Mouse (Mus musculus) midbrain, embryonic 13.5 days (tissue): ENCODE results near the gene Fgf12. TPM values are rescaled to one million over a fixed set of nuclear protein-coding genes. Genes with fewer than 3 reads are reported as not detected.

ENCODE experiments used
- ATAC-seq: fragments of 200-750 bp; cut with Nextera tagmentation; 2 replicates; pipeline ENCODE4 v1.8.0; 2017; ENCODE audit warnings: mild to moderate bottlenecking, moderate TSS enrichment, moderate library complexity
- H3K27ac ChIP-seq: fragments of 300-500 bp; sonication (generic); 2 replicates; pipeline ENCODE4 v1.5.1; 2015; ENCODE audit warnings: inconsistent platforms, mild to moderate bottlenecking, moderate library complexity
- H3K27me3 ChIP-seq: fragments of 300-500 bp; sonication (generic); 2 replicates; pipeline ENCODE4 v1.6.1; 2015; ENCODE audit warnings: mild to moderate bottlenecking, inconsistent platforms
- H3K36me3 ChIP-seq: fragments of 300-500 bp; sonication (generic); 2 replicates; pipeline ENCODE4 v1.6.1; 2015; ENCODE audit warnings: mild to moderate bottlenecking, inconsistent platforms
- H3K4me1 ChIP-seq: fragments of 300-500 bp; sonication (generic); replicated peaks from 2 replicates; pipeline ENCODE4 v1.6.1; 2015; ENCODE audit warnings: inconsistent platforms
- H3K4me2 ChIP-seq: fragments of 300-500 bp; sonication (generic); replicated peaks from 2 replicates; pipeline ENCODE4 v1.6.1; 2015; ENCODE audit warnings: moderate library complexity, mild to moderate bottlenecking, inconsistent platforms
- H3K4me3 ChIP-seq: fragments of 300-500 bp; sonication (generic); replicated peaks from 2 replicates; pipeline ENCODE4 v1.5.1; 2015; ENCODE audit warnings: mild to moderate bottlenecking, inconsistent platforms
- H3K9ac ChIP-seq: fragments of 300-500 bp; sonication (generic); replicated peaks from 2 replicates; pipeline ENCODE4 v1.6.1; 2015; ENCODE audit warnings: mild to moderate bottlenecking, inconsistent platforms
- H3K9me3 ChIP-seq: fragments of 300-500 bp; sonication (generic); 2 replicates; pipeline ENCODE4 v1.6.1; 2016; ENCODE audit warnings: mild to moderate bottlenecking, inconsistent platforms
- WGBS: fragments of 180-500 bp; shearing (Covaris S2); methylation state at CpG from one replicate; pipeline ENCODE4 v1.1.7; 2015; 5-methylcytosine and 5-hydroxymethylcytosine counted together
- microRNA counts: library from miRNA; unstranded; fragments of <30 nt; microRNA quantifications from one replicate; lab custom pipeline; 2016
- microRNA-seq: library from miRNA; unstranded; fragments of <30 nt; microRNA quantifications from one replicate; pipeline ENCODE4, GENCODE M21; 2016
- polyA plus RNA-seq: library from polyadenylated mRNA; unstranded; fragments of >200 nt; fragmentation: Nextera tagmentation; extraction: Ambion mirVana; gene quantifications from 2 replicates; pipeline ENCODE4 v1.2.1, GENCODE M21; 2015

The Fgf12 gene
- polyA plus RNA-seq, 1 experiment from 2014 or later: 16.8 TPM

- no peak overlapping the region for H3K9ac ChIP-seq
- 87% methylated on average over 3 of the region's 3 CpGs for WGBS
- no peaks in the 10 kb centered on the region for H3K9me3 ChIP-seq
- H3K27ac ChIP-seq: no peak overlapping the region
- no peaks in the 10 kb centered on the region for H3K27me3 ChIP-seq
- H3K4me1 ChIP-seq: peaks cover 4% of the 10 kb centered on the region; the same call in 1 of the 2 replicates
- no peak overlapping the region for H3K4me2 ChIP-seq
- H3K4me3 ChIP-seq: no peak overlapping the region
- no peak for ATAC-seq
- no peaks in the 10 kb centered on the region for H3K36me3 ChIP-seq
Observed at GRCm38 (mm10) chr16:28242867-28243649, 509.8 kb downstream of the Fgf12 start.

DNA sequence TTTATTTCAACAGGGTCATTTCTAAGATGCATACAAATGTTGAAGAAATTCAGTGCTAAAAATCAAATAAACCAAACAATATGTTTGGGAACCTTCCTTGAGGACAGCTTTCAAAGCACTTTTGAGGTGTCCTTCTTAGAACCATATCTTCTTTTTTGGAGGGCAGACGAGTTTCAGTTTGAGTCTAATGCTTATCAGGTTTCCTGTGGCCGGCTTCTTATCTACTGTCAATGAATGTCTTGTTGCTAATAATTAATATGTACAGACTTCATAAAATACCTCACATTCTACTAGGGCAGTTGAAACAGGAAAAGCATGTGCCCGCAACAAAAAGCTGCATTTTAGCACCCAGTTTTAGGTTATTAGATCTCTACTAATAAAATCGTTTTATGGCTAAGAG is 513.5 kb downstream of the Fgf12 start:
- peaks cover 4% of the 10 kb centered on the region; the same call in 1 of the 2 replicates for H3K4me1 ChIP-seq
- no peak overlapping the region for H3K9ac ChIP-seq
- H3K4me3 ChIP-seq: no peak overlapping the region
- H3K36me3 ChIP-seq: no peaks in the 10 kb centered on the region
- WGBS: 83% methylated on average over 4 of the region's 4 CpGs
- no peak overlapping the region for H3K4me2 ChIP-seq
- no peak for ATAC-seq
- no peaks in the 10 kb centered on the region for H3K9me3 ChIP-seq
- no peaks in the 10 kb centered on the region for H3K27me3 ChIP-seq
- H3K27ac ChIP-seq: no peak overlapping the region

- no peaks in the 10 kb centered on the region for H3K36me3 ChIP-seq
- no peak overlapping the region for H3K27ac ChIP-seq
- no peaks in the 10 kb centered on the region for H3K27me3 ChIP-seq
- H3K4me2 ChIP-seq: no peak overlapping the region
- H3K4me1 ChIP-seq: peaks cover 4% of the 10 kb centered on the region; the same call in 1 of the 2 replicates
- no peak for ATAC-seq
- H3K4me3 ChIP-seq: no peak overlapping the region
- WGBS: 54% methylated on average over 13 of the region's 13 CpGs
- no peaks in the 10 kb centered on the region for H3K9me3 ChIP-seq
- no peak overlapping the region for H3K9ac ChIP-seq
Observed at GRCm38 (mm10) chr16:28238019-28238868, 514.6 kb downstream of the Fgf12 start.

DNA sequence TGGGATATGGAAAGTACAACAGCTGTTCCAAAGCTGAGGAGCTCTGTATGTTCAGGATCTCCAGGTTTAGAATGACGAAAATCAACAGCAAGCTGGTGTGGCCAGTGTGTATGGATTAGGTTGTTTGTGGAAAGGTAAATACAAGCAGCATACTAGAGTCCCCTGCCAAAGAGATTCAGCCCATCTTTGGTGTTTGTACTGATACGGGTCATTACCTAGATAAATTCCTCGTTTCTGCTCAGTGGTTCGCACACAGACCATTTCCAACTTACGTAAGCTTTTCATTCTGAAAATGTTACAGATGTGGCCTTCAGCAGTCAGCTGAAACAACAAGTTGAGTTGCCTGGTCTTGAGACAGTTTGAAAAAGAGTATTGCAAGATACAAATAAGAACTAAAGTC is 536.9 kb downstream of the Fgf12 start:
- WGBS: 86% methylated on average over 5 of the region's 5 CpGs
- Histone ChIP-seq H3K36me3 (no peaks in the 10 kb centered on the region), H3K27me3 (no peaks in the 10 kb centered on the region), H3K4me1 (no peaks in the 10 kb centered on the region), H3K4me3 (no peak overlapping the region), H3K4me2 (no peak overlapping the region), H3K9me3 (no peaks in the 10 kb centered on the region), H3K9ac (no peak overlapping the region), H3K27ac (no peak overlapping the region)
- ATAC-seq: no peak

DNA sequence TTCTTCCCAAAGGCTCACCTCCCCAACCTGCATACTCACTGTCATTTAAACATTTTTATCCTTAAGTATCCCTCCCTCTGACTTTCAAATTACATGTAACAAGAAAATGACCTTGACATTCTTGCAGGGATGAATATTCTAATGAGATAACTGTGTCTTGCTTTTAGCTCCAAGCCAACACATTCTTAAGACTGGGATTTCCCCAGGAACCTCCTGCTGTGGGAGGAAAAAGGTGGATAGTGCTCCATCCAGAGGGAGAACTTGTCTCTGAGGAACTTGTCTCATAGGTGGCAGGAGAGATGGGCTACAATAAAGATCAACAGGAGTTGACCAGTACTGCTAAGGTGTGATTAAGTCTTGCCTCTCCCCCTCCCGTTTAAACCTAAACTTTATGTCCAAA is 540.5 kb downstream of the Fgf12 start:
- Histone ChIP-seq H3K9me3 (no peaks in the 10 kb centered on the region), H3K4me2 (no peak overlapping the region), H3K27ac (no peak overlapping the region), H3K9ac (no peak overlapping the region), H3K27me3 (no peaks in the 10 kb centered on the region), H3K4me1 (no peaks in the 10 kb centered on the region), H3K36me3 (no peaks in the 10 kb centered on the region), H3K4me3 (no peak overlapping the region)
- WGBS: 85% methylated on average over 1 of the region's 1 CpGs
- no peak for ATAC-seq

GRCm38 (mm10) chr16:28156443-28156842 is 596.4 kb downstream of the Fgf12 start:
- Histone ChIP-seq H3K9ac (no peak overlapping the region), H3K4me1 (no peaks in the 10 kb centered on the region), H3K27me3 (no peaks in the 10 kb centered on the region), H3K27ac (no peak overlapping the region), H3K4me2 (no peak overlapping the region), H3K9me3 (no peaks in the 10 kb centered on the region), H3K36me3 (no peaks in the 10 kb centered on the region), H3K4me3 (no peak overlapping the region)
- 94% methylated on average over 2 of the region's 2 CpGs for WGBS
- no peak for ATAC-seq

GRCm38 (mm10) chr16:28140972-28141371 is 611.9 kb downstream of the Fgf12 start:
- no peak overlapping the region for H3K4me3 ChIP-seq
- ATAC-seq: no peak
- H3K9ac ChIP-seq: no peak overlapping the region
- 87% methylated on average over 3 of the region's 3 CpGs for WGBS
- no peaks in the 10 kb centered on the region for H3K27me3 ChIP-seq
- no peaks in the 10 kb centered on the region for H3K9me3 ChIP-seq
- H3K4me2 ChIP-seq: no peak overlapping the region
- no peaks in the 10 kb centered on the region for H3K4me1 ChIP-seq
- H3K36me3 ChIP-seq: no peaks in the 10 kb centered on the region
- no peak overlapping the region for H3K27ac ChIP-seq

GRCm38 (mm10) chr16:28127006-28127405 is 625.9 kb downstream of the Fgf12 start:
- no peak overlapping the region for H3K4me3 ChIP-seq
- no peak overlapping the region for H3K9ac ChIP-seq
- H3K4me2 ChIP-seq: no peak overlapping the region
- H3K36me3 ChIP-seq: no peaks in the 10 kb centered on the region
- no peak overlapping the region for H3K27ac ChIP-seq
- no peaks in the 10 kb centered on the region for H3K27me3 ChIP-seq
- ATAC-seq: no peak
- H3K9me3 ChIP-seq: no peaks in the 10 kb centered on the region
- H3K4me1 ChIP-seq: no peaks in the 10 kb centered on the region
- WGBS: 81% methylated on average over 2 of the region's 2 CpGs

MicroRNAs within 50 kb of the gene (microRNA counts, 519-probe panel; counts per million panel counts)
- 110 counts per million, percentile 56 among the panel's probes with 10 or more counts for microRNA mmu-miR-690 (lab: Ali Mortazavi, UCI)

Small RNA genes within 50 kb of the gene (microRNA-seq; reads per million reads assigned to microRNA genes)
- gene Mir690: not detected

Other genes with a start within 250 kb of the Fgf12 start
- 8.5 and 9.5 TPM in 2 replicates for gene Mb21d2, start 176.6 kb upstream of the Fgf12 start, polyA plus RNA-seq